Mouse (Mus musculus) olfactory bulb, adult 2 months (tissue): Measurements from ENCODE around the gene Heatr4. TPM values are rescaled to one million over a fixed set of nuclear protein-coding genes. Genes with fewer than 3 reads are reported as not detected.
A peak's percentile ranks its signal among the peaks of the same experiment; 100 is the strongest.

Source experiments
- H3K27ac ChIP-seq: fragments of 200-500 bp; 2 replicates; pipeline ENCODE4 v1.5.1; 2012; ENCODE audit warnings: low read depth, low read length; ENCODE audit not compliant: insufficient read depth
- H3K4me1 ChIP-seq: fragments of 200-500 bp; 2 replicates; pipeline ENCODE4 v1.6.1; 2012; ENCODE audit warnings: low read length; ENCODE audit not compliant: control insufficient read depth, insufficient read depth
- H3K4me3 ChIP-seq: fragments of 200-500 bp; 2 replicates; pipeline ENCODE4 v1.5.1; 2012; ENCODE audit warnings: mild to moderate bottlenecking, low read depth, low read length, moderate library complexity; ENCODE audit not compliant: insufficient read depth
- CTCF ChIP-seq: fragments of 200-500 bp; IDR thresholded peaks from 2 replicates; pipeline ENCODE4 v1.5.1; 2012; ENCODE audit warnings: low read depth, mild to moderate bottlenecking, low read length, moderate library complexity; ENCODE audit not compliant: insufficient read depth
- POLR2A ChIP-seq: fragments of 200-500 bp; IDR thresholded peaks from 2 replicates; pipeline ENCODE4 v1.6.1; 2012; ENCODE audit warnings: mild to moderate bottlenecking, low read depth, low read length, moderate library complexity; ENCODE audit not compliant: insufficient read depth
- WGBS: fragments of 180-500 bp; shearing (Covaris S2); methylation state at CpG from one replicate; pipeline ENCODE4 v1.1.7; 2018; 5-methylcytosine and 5-hydroxymethylcytosine counted together
- polyA plus RNA-seq: library from polyadenylated mRNA; stranded (reverse); fragments of >200 nt; gene quantifications from 2 replicates; pipeline ENCODE4 v1.2.4, GENCODE M21; 2012; ENCODE audit warnings: low replicate concordance; ENCODE audit not compliant: missing spikeins, insufficient read depth, insufficient read length

The Heatr4 gene
- polyA plus RNA-seq, 1 experiment = not detected

- Histone ChIP-seq H3K4me3 (no peak overlapping the region), H3K4me1 (no peaks in the 10 kb centered on the region), H3K27ac (no peak overlapping the region)
- WGBS = 90% methylated on average over 6 of the region's 7 CpGs
- no peak for TF ChIP-seq POLR2A
- no peak for TF ChIP-seq CTCF
These were observed 19.4 kb downstream of the Heatr4 start for GRCm38 (mm10) chr12:83965235-83965634.

GRCm38 (mm10) chr12:83958278-83958677 lies 26.4 kb downstream of the Heatr4 start:
- WGBS = 93% methylated on average over 9 of the region's 9 CpGs
- Histone ChIP-seq H3K27ac (no peak overlapping the region), H3K4me3 (no peak overlapping the region), H3K4me1 (peaks cover 6% of the 10 kb centered on the region; the same call in 1 of the 2 replicates)
- TF ChIP-seq POLR2A (no peak), CTCF (no peak)

GRCm38 (mm10) chr12:83951711-83952575 lies 32.7 kb downstream of the Heatr4 start:
- no peak overlapping the region for H3K27ac ChIP-seq
- 70% methylated on average over 32 of the region's 32 CpGs for WGBS
- TF ChIP-seq POLR2A = no peak
- no peak for TF ChIP-seq CTCF
- H3K4me1 ChIP-seq = peaks cover 20% of the 10 kb centered on the region
- peak overlapping the region; percentile 94 for H3K4me3 ChIP-seq

DNA sequence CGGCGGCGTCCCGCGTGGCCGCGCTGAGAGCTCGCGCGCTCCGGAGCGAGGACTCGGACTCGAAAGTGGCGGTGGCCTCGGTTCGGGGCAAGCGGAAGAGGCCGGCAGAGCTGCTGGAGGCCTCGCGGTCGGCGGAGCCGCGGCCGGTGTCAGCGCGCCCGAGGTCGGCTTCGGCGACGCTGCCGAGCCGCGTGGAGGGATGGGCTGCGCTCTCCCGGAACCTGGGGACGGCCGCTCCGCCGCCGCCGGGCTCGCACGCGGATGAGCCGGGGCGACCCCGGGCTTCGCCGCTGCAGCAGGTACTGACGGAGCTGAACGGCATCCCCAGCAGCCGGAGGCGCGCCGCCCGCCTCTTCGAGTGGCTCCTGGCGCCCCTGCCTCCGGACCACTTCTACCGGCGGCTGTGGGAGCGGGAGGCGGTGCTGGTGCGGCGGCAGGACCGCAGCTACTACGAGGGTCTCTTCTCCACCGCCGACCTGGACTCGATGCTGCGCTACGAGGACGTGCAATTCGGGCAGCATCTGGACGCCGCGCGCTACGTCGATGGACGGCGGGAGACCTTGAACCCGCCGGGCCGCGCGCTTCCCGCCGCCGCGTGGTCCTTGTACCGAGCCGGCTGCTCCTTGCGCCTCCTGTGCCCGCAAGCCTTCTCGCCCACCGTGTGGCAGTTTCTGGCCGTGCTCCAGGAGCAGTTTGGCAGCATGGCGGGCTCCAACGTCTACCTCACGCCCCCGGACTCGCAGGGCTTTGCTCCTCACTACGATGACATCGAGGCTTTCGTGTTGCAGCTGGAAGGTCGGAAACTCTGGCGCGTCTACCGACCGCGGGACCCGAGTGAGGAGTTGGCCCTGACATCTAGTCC lies 33.6 kb downstream of the Heatr4 start:
- H3K27ac ChIP-seq = no peak overlapping the region
- WGBS = under 1% methylated on average over 116 of the region's 116 CpGs
- TF ChIP-seq POLR2A = no peak
- TF ChIP-seq CTCF = no peak
- peak overlapping the region; percentile 94 for H3K4me3 ChIP-seq
- peaks cover 20% of the 10 kb centered on the region for H3K4me1 ChIP-seq

DNA sequence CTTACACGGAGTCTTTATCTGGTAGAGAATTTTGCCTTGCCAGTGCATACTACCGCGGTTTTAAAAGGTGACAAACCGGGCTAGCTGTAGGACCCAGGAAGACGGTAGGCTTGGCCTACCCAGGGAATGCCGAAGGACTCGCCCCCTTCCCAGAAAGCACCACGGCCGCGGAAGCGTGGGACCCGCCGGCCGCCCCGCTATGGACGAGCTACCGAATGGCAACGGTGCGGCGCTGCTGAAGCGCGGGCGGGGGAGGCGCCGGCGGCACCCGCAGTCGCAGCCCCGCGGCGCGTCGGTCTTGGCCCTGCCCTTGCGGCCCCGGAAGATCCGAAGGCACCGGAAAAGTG lies 34.2 kb downstream of the Heatr4 start, which contains the start of gene Riox1:
Gene Riox1, plus strand, starts transcription at position 116 of the 347 bp plus-strand sequence.
- no peak for TF ChIP-seq CTCF
- TF ChIP-seq POLR2A = peak; percentile 84
- H3K27ac ChIP-seq = no peak within 1 kb of the TSS
- WGBS = under 1% methylated on average over 37 of the region's 37 CpGs
- H3K4me1 ChIP-seq = peaks cover 18% of the 10 kb centered on the region
- peak within 1 kb of the TSS; percentile 94 for H3K4me3 ChIP-seq

GRCm38 (mm10) chr12:83949776-83950492 lies 34.7 kb downstream of the Heatr4 start:
- TF ChIP-seq POLR2A (no peak), CTCF (no peak)
- Histone ChIP-seq H3K4me1 (peaks cover 17% of the 10 kb centered on the region), H3K27ac (no peak overlapping the region), H3K4me3 (peak overlapping the region; percentile 94)
- 28% methylated on average over 11 of the region's 11 CpGs for WGBS

DNA sequence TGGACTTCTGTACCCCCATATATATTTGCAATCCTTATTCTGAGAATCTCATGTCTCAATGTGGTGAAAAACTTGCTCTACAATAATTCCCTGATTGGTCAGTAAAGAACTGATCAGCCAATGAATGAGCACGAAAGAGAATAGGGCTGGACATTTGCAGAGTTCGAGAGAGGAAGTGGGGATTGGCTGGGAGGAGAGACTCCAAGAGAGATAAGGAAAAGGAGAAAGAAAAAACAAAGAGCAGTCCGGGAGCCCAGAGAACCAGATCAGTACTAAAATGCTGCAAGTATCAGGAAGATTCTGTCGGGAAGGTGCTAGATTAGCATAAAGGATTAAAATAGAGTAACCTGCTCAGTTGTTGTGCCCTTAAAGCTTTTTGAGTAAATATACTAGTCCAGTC lies 35.6 kb downstream of the Heatr4 start:
- TF ChIP-seq POLR2A = no peak
- no peak for TF ChIP-seq CTCF
- peaks cover 17% of the 10 kb centered on the region for H3K4me1 ChIP-seq
- H3K27ac ChIP-seq = no peak overlapping the region
- 86% methylated on average over 4 of the region's 4 CpGs for WGBS
- H3K4me3 ChIP-seq = no peak overlapping the region

- 60% methylated on average over 8 of the region's 8 CpGs for WGBS
- TF ChIP-seq CTCF = no peak
- Histone ChIP-seq H3K27ac (no peak overlapping the region), H3K4me3 (no peak overlapping the region), H3K4me1 (peaks cover 14% of the 10 kb centered on the region)
These were observed 37.3 kb downstream of the Heatr4 start for GRCm38 (mm10) chr12:83947260-83947811.
